Mouse (Mus musculus) kidney, postnatal 10 days (tissue): ENCODE results near the gene Pde8a.
"Not testable (repeated sequence)": the region's sequence is repeated elsewhere in the genome, so short reads cannot be mapped to it uniquely, and the experiment has no call there.

Experiments used
- DNase-seq: peaks from one replicate; pipeline ENCODE4 v3.0.0; 2021; ENCODE audit warnings: mixed read lengths

Gene Pde8a

DNA sequence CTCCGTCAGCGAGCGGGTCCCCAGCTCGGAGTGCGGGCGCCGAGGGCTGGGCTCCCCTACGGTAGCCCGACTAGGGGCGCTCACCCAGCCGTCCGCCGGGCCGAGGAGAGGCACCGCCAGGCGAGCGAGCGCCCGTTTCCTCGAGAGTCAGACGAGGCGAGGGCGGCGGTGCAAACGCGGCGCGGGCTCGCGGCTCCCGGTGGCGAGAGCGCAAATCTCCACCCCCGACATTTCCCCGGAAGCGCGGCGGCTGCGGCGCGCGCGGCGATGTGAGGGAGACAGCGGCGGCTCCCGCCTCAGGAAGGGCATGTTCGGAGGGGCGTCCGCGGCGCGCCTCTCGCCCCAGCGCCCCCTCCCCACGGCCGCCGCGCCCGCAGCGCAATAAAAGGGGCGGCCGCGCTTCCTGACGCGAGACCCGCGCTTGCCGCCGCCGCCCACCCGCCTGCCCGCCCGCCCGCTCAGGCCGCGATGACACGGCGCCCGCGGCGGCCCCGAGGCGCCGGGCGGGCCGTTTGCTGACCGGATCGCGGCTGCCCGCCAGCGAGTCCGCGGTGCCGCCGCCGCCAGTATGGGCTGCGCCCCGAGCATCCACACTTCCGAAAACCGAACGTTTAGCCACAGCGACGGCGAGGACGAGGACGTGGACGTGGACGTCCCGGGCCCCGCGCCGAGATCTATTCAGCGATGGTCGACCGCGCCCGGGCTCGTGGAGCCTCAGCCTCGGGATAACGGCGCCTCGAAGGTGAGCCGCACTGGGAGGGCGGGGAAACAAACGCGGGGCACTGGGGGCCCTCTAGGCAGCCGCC is at the start of gene Pde8a:
TSS of gene Pde8a (plus strand) at position 250 of the 806 bp plus-strand sequence.
- peak; percentile 66 for DNase-seq

DNA sequence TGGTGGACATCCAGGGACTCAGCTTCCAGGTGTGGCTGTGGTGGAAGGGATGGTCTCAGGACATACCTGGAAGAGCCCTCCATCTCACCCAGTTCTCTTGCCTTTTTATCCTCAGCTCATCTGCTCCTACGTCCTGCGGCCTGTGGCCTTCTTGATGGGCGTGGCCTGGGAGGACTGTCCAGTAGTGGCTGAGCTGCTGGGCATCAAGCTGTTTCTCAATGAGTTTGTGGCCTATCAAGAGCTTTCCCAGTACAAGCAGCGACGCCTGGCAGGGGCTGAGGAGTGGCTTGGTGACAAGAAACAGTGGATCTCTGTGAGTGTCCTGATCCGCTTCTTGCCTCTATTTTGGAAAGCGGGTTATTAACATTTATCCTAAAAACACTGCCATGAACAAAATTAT is 49.0 kb upstream of the Pde8a start:
- no peak for DNase-seq

DNA sequence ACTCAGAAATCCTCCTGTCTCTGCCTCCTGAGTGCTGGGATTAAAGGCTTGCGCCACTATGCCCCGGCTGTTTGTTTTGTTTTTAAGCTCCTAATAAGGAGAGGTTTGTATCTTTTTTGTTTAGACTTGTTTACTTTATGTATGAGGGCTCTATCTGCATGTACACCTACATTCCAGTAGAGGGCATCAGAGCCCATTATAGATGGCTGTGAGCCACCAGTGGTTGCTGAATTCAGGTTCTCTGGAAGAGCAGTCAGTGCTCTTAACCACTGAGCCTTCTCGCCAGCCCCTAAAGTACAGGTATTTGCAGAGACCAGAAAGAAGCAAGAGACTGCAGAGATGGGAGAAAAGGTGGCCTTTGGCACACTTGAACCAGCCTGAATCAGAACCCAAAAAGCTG is 46.3 kb upstream of the Pde8a start:
- peak; percentile 54 for DNase-seq

DNA sequence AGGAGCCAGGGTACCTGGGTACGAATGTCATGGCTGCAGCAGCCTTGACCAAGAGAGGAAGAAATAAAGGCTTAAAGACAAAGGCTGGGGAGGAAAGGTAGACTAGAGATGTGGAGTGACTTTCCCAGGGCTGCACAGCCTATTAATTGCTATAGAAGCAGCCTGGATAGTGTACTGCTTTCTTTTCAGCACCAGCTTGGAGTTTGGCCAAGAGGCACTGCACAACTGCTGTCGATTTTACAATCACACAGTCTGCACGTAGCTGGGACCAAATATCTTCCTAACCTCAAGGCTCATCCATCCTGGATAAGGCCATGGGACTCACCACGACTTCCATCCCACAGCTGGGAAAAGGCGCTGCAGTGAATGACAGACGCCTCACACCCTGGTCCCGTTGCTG is 44.0 kb upstream of the Pde8a start:
- DNase-seq: no peak

DNA sequence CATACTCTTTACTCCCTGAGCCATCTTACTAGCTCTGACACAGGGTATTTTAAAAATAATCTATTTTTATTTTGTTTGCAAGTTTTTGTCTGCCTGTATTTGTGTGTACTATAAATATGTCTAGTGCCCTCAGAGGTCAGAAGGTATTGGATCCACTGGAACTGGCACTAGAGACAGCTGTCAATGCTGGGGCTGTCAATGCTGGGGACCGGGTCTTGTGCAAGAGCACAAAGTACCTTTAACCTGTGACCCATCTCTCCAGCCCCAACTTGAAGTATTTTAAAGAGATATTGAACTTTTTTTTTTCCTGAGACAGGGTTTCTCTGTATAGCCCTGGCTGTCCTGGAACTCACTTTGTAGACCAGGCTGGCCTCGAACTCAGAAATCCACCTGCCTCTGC is 39.5 kb upstream of the Pde8a start:
- DNase-seq: no peak

DNA sequence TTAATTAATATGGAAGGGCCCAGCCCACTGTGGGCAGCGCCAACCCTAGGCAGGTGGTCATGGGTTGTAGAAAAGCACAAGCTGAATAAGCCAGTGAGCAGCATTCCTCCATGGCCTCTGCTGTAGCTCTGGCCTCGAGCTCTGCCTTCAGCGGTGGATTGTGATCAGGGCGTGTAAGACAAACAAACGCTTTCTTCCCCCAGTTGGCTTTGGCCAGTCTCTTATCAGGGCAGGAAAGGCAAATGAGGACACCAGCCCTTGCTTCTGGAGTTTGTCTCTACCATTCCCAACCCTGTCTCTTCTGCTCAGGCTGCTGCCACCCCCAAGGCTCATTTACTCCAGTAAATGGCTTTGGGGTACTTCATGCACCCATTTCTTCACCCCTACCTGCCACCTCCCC is 38.7 kb upstream of the Pde8a start:
- no peak for DNase-seq

DNA sequence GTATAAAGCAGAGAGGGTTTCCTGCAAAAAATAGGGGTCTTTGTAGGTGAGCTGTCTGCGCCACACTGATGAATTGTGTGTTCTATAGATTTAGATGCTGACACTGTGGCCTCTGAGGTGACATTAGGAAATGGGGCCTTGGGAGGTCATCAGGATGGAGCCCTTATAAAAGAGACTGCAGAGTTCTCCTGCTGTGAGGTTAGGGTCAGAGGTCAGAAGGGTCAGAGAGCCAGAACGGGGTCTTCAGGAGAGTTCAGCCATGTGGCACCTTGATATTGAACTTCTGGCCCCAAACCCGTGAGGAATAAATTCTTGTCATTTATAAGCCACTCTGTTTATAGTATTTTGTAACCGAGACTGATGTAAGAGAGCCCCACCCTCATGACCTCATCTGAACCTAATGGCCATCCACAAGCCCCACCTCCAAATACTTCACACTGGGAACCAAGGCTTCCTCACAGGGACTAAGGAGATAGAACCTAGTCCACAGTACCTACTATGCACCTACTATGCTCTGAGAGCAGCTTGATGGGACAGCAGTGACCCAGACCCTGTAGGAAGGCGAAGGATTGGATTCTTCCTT is 37.1 kb upstream of the Pde8a start:
- DNase-seq: no peak

DNA sequence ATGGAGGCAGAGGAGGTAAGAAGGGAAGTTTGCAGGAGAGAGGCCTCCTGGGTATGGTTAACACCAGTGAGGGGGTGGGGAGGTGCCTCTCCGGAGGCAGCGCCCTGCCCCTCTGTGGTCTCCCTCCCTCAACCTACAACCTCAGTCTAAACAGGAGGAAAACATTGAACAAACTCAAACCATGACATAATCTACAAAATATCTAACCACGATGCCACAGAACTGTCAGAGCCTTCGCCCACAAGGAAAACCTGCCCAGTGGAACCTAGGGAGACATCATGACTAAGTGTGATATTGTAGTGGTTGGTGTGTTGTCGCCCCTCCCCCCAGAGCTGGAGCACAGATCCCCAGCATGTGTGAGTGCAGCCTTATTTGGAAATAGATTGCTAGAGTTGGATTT is 33.9 kb upstream of the Pde8a start:
- no peak for DNase-seq

DNA sequence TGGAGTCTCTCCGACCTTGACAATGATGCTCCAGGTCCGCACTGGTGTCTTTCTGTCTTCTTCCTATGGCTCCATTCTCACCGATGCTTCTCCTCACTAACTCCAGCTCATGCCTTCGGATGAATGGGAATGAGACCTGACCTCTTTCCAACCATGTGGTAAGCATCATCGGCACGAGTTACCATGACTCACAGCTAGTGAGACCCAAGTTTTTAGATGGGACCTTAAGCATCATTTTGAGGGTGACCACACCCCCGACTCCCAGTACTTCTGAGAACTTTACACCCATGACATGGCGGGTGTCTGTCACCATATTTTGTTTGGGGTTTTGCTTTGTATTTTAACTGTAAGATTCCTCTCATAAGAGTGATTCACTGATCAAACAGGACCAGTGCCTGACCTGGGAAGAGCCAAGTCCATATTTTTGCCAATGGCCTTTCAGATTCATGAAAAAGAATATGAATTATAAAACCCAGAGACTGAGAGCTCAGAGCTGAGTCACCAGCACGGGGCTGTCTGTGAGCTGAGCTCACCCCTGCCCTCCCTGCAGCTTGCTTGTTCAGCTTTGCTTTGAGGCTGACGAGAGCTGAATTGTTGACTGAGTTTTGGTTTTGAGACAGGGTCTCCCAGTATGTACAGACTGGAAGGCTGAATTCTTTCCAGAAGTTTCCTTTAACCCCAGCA is 30.8 kb upstream of the Pde8a start:
- DNase-seq: no peak

DNA sequence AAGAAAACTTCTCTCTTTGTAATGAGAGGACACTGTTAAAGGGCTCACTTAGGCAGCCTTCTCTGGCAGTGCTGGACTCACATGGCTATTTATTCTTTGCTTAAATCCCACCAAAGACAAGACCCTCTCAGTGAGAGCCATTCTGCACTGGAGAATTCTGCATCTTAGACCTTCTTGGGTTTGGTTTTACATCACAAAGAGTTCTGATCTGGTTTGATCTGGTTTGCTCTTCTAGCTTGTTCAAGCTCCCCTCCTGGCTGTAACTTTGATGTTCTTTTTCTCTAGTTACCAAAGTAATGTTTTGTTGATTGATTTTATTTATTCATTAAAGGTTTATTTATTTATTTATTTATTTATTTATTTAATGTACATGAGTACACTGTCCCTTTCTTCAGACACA is 30.2 kb upstream of the Pde8a start:
- no peak for DNase-seq

DNA sequence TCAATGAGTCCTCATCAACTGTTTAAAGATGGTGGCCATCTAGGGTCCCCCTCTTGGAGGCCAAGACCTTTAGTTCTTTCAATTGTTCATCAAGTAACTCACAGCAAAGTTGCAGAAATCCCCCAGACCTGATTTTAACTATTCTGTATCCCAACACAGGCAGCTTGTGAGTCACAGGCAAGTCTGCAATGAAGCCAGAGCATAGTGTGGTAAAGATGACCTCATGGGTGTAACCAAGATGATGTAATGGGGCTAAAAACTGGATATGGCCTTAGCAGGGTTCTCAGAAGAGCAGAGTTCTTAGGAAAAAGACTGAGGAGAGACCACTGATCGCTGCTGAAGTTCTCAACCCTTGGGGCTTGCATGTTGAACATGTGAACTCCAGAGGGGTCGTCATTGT is 29.3 kb upstream of the Pde8a start:
- no peak for DNase-seq

DNA sequence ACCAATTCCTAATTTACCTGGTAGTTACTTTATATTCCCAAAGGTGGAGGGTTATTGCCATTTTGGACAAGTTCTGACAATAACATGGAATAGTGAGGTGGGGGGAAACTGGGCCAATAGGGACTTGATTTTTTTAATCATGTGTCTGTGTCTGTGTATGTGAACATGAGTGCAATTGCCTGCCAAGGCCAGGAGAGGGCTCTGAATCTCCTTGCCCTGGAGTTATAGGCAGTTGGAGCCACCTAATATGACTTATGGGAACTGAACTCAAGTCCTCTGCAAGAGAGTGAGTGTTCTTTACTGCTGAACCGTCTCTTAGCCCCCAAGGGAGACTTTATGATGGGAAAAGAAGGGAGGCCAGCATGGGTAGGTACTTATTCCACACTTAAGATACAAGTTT is 28.7 kb upstream of the Pde8a start:
- no peak for DNase-seq

DNA sequence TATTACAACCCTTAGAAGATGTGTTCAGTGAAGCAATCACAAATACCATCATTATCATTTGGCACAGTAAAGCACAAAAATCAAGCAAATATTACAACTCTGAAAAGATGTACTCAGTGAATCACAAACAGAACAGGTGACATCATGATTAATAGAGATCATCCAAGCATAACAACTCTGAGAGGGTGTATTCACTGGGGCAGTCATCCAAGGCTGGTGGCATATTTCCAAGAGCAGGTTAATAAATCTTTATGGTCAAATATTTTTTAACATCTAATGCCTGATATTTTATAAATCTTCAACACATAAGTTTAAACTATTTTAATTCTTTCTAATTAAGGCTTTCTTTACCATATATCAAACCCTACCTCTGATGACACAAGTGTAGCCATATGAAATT is 27.4 kb upstream of the Pde8a start:
- peak; percentile 69 for DNase-seq

DNA sequence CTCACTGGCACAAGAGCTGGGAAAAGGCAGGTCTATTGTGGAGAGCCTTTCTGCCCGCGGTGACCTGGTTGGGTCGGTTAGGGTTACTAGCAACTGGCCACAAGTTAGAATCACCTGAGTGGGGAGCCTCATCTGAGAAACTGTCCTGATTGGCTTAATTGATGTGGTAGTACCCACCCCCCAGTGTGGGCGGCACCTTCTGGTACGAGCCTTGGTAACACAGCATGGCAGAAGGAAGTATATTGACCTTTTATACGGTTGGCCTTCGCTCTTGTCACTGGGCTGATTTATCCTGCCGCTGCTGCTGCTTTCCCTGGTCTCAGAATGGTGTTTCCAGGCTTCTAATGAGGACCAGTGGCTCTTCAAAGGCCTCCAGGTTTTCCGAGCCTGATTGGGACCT is 24.2 kb upstream of the Pde8a start:
- DNase-seq: no peak

DNA sequence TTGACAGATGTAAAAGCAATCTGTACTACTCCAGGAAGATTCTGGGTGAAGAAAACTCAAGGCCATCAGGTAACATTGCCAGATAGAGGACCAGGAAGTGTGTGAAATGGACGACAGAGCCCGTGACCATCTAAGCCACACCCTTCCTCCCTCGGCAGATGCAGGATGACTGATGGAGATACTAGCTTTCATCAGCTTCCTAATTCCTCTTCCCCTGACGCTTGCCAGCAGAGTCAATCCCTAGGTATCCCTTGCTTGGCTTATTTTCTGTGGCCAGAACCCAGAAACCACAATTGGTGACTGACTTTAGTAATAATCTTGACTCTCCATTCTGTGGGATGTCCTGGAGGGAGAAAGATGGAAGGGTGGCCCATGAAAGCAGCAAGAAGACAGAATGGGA is 17.9 kb upstream of the Pde8a start:
- DNase-seq: no peak

DNA sequence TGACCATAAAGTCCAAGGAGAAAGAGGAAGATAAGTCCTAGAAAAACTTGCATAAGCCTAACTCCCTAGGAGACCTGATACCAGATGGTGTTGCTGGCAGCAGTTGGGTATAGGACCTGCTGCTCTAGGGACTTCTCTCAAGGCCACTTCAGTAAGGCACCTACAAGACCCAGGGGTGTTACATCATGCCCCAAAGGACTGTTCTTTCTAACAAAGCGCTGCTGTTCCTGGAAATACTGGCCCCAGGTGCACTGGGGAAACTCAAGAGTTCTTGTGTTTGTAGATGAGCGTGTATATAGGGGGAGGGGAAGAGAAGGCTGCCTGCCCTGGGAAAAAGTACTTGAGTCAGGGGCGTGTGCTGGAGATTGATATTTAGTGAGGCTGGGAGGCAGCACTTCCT is 16.6 kb upstream of the Pde8a start:
- DNase-seq: no peak

DNA sequence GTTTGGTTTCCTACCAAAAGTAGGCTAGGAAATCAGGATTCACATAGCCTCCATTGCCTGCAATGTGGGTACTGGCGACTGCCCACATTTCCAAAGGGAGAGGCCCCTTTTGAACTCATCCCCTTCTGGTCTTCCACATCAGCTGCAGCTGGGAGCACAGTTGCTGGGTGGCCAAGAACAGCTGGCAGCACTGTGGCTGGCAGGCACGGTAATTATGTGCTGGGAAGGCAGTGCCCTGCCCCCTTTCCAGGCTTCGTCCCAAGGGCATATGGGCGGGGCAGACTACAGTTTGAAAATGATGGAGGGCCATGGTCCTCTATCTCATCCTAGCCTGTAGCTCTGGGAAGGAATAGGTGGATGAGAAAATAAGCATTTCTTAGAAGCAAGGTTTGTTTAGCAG is 14.9 kb upstream of the Pde8a start:
- peak; percentile 22 for DNase-seq

DNA sequence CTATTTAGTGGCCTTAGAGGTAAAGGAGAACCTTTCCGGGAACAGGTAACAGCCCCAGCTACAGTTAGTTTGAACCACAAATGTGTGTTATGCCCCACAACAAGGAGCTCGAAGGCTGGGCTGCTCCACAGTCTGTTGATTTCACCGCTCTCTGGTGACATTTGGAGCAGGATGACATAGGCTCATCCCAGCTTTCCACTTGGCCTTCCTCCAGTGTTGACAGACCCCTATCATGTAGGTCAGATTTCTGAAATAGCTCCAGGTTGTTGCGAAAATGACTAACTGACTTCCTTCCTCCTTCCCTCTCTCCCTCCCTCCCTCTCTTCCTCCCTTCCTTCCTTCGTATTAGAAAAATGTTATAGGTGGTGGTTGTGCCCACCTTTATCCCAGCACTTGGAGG is 14.3 kb upstream of the Pde8a start:
- peak; percentile 19 for DNase-seq

DNA sequence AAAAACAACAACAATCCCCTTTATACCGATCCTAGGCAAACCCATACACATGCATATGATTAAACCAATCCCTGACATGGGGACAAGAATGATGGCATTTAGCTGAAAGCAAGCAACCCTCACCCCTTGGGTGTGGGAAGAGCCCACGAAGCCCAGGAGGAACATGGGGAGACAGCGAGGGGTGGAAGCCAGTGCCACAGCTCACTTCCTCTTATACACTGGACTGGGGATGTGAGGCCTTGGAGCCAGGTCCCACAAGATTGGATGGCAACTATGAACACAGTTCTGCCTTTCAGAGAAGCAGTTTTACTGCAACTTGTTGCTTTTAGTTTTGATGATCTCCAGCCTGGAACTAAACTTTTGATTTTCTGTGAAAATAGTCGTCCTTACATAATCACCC is 13.6 kb upstream of the Pde8a start:
- DNase-seq: no peak

DNA sequence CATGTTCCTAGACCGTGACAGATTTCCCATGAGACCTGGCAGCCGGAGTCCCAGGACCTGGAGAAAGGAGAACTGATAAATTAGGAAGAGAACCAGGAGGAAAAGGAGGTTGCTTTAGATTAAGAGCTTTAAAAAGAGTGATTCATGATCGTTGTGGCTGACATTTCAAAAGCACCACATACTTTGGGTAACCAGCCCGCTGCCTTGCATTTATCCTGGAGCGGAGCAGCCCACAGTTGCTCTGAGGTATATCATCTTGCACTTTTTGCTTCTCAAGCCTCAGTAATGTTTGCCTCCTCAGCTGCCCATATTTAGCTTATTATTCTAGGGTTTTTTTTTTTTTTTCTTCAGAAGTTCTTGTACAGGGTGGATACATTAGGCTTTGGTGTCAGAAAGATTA is 11.0 kb upstream of the Pde8a start:
- DNase-seq: no peak

DNA sequence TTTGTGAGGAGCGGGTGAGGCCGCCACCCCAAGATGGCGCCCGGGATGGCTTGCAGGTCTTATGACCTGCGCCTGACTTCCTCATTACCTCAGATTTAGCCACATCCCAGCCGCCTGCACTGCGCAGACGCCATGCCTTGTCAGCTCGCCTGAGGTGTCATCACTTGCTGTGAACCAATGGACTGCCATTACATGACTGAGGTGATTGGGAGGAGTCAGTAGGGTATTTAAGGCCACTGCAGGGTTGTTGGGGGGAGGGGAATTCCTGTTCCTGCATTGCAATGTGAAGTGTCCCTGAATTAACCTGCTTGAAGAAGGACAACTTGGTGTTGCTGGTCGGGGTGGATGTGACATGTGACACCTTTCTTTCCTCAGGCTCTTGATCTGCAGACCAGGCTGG is 9.8 kb upstream of the Pde8a start:
- DNase-seq: not testable (repeated sequence)

DNA sequence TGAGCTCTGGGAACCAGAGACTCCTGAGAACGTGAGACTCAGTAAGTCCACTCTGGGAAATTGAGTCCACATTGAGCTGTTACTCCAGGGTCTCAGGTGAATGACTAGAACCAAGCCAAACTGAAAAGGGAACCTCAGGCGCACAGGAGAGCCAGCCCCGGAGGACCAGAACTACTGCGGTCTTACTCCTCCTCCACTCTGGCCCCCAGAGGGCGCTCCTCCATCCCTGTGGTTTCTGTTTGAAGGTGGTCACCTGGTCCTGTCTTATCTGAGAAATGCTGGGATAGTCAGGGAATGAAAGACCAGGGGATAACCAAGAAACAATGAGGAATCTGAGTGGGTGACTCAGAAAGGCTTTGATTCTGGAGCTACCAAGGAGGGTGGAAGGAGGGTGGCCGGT is 4.5 kb upstream of the Pde8a start:
- peak; percentile 88 for DNase-seq

DNA sequence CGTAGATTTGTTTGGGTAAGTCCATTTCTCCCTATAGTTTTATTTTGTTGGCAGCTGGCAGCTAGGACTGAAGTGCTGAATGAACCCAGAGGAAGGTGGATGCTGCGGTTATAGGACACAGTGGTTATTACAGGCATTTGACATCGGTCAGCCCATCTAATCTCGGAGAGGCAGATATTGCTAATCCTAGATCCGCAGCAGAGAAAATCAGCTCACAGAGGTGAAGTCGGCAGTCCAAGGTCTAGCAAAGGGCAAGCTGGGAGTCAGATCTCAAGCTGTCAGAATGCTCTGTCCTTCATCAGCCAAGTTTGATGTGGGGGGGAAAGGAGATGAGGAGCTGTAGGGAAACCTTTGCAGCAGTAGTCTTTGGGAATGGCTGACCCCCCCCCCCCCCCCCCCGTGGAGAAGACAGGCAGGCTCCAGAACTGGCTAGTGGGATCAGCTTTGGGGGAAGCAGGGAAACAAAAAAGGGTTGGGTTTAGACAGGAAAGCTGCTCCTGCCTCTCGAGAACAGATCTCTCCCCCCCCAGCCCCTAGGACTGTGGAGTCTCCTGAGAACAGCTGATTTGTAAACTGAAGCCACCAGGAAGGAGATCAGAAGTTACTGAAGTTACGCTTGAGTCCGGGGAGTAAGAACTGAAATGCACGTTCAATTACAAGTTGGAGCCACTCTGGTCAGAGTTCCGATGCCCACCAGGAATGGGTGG is 3.3 kb upstream of the Pde8a start:
- no peak for DNase-seq

DNA sequence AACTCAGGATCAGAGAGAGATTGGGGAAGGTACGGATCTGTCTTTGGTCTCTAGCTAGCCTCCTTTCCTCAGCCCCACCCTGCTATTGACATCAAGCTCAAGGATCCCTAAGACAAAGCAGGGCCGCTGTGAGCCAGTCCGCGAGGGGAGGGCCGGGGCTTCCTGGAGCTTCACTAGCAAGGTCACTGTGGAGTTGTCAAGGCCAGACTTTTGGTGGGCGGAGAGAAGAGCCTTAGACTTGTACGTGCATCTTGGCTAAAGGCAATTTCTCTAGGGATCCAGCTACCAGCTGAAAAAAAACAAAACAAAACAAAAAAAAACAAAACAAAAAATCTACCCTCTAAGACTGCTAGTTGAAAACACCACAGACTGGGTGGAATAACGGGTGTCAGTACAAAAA is 1.6 kb upstream of the Pde8a start:
- DNase-seq: peak; percentile 70
